Mouse (Mus musculus): Measurements from ENCODE around the gene Pnpo.

Pnpo gene

GRCm38 (mm10) chr11:96970341-96970740 is 26.6 kb upstream of the Pnpo start:
- in situ Hi-C loops (cut with MseI, MboI): no loop called here

- in situ Hi-C loops (cut with MseI, MboI): no loop called here
These were observed 26.0 kb upstream of the Pnpo start for GRCm38 (mm10) chr11:96969746-96970145.

GRCm38 (mm10) chr11:96969280-96969722 is 25.5 kb upstream of the Pnpo start:
- in situ Hi-C loops (cut with MseI, MboI): no loop called here

GRCm38 (mm10) chr11:96968476-96968875 is 24.7 kb upstream of the Pnpo start:
- in situ Hi-C loops (cut with MseI, MboI): no loop called here

- in situ Hi-C loops (cut with MseI, MboI): no loop called here
These were observed 23.9 kb upstream of the Pnpo start for GRCm38 (mm10) chr11:96967544-96968269.

GRCm38 (mm10) chr11:96966914-96967543 is 23.2 kb upstream of the Pnpo start:
- in situ Hi-C loops (cut with MseI, MboI): no loop called here

- in situ Hi-C loops (cut with MseI, MboI): no loop called here
These were observed 22.4 kb upstream of the Pnpo start for GRCm38 (mm10) chr11:96966172-96966571.

GRCm38 (mm10) chr11:96963580-96963979 is 19.8 kb upstream of the Pnpo start:
- in situ Hi-C loops (cut with MseI, MboI): loop anchor here in 1 of 2 experiments (5.0 kb wide), 1 partner anchor 51 kb away; no protein-coding TSS in a partner anchor

- in situ Hi-C loops (cut with MseI, MboI): loop anchor here in 1 of 2 experiments (5.0 kb wide), 1 partner anchor 40 kb away; the partner anchor contains the start of gene Cdk5rap3
These were observed 13.4 kb upstream of the Pnpo start for GRCm38 (mm10) chr11:96957061-96957805.

GRCm38 (mm10) chr11:96956009-96956724 is 12.4 kb upstream of the Pnpo start:
- in situ Hi-C loops (cut with MseI, MboI): loop anchor here in 1 of 2 experiments (5.0 kb wide), 1 partner anchor 39 kb away; the partner anchor contains the start of gene Cdk5rap3

GRCm38 (mm10) chr11:96955094-96955493 is 11.3 kb upstream of the Pnpo start:
- in situ Hi-C loops (cut with MseI, MboI): loop anchor here in 1 of 2 experiments (5.0 kb wide), 1 partner anchor 38 kb away; the partner anchor contains the start of gene Cdk5rap3

GRCm38 (mm10) chr11:96952896-96953295 is 9.1 kb upstream of the Pnpo start:
- in situ Hi-C loops (cut with MseI, MboI): no loop called here

GRCm38 (mm10) chr11:96952426-96952825 is 8.6 kb upstream of the Pnpo start:
- in situ Hi-C loops (cut with MseI, MboI): no loop called here

GRCm38 (mm10) chr11:96950767-96951166 is 7.0 kb upstream of the Pnpo start:
- in situ Hi-C loops (cut with MseI, MboI): no loop called here

- in situ Hi-C loops (cut with MseI, MboI): no loop called here
These were observed 4.1 kb upstream of the Pnpo start for GRCm38 (mm10) chr11:96947849-96948248.

GRCm38 (mm10) chr11:96946498-96946897 is 2.7 kb upstream of the Pnpo start:
- in situ Hi-C loops (cut with MseI, MboI): no loop called here

GRCm38 (mm10) chr11:96944844-96945580 is 1.2 kb upstream of the Pnpo start:
- in situ Hi-C loops (cut with MseI, MboI): no loop called here

GRCm38 (mm10) chr11:96941989-96942590 is 1.7 kb downstream of the Pnpo start:
- in situ Hi-C loops (cut with MseI, MboI): no loop called here

- in situ Hi-C loops (cut with MseI, MboI): no loop called here
These were observed 3.0 kb downstream of the Pnpo start for GRCm38 (mm10) chr11:96940578-96941465.

Data from mouse trophoblast stem cell (cell line).